Comparison of ENCODE assay signal across 11 mouse cellular contexts in genomic region chr13:95067854-95068253, GRCm38 (mm10).
A peak's percentile ranks its signal among the peaks of the same experiment; 100 is the strongest.
DNase-seq lines count a peak whose midpoint lies in the region; ATAC-seq and TF ChIP-seq lines count a peak whose summit lies in the region.
"Had no signal": no experiment of that assay in that cellular context is flagged by ENCODE, and none has a peak within 500 bp of the region (broad histone marks: within the 10 kb centered on the region; RNA-seq: fewer than 3 reads in every experiment).

No protein-coding gene starts in this region.

- WGBS in kidney, embryonic 15.5 days, result 58% methylated on average over 6 of the region's 6 CpGs
- WGBS in lung, adult 2 months, result 56% methylated on average over 6 of the region's 6 CpGs

- H3K4me3 ChIP-seq in kidney, embryonic 15.5 days (replicated peaks), result no peak overlapping the region
- H3K4me3 ChIP-seq in lung, adult 2 months (replicated peaks; ENCODE audit: extremely low read depth, low read depth, low read length), result no peak overlapping the region

- no peaks in the 10 kb centered on the region for H3K36me3 ChIP-seq in kidney, embryonic 15.5 days

- H3K27ac ChIP-seq in kidney, embryonic 15.5 days, result no peak overlapping the region

- H3K4me2 ChIP-seq in kidney, embryonic 15.5 days, result no peak overlapping the region

- TF ChIP-seq CTCF in lung, adult 2 months (IDR thresholded peaks at IDR 0.05; ENCODE audit: insufficient read depth, low read length), result 0 out of 2 replicates have a peak, but pooled peaks have one; percentile 8

- no peaks in the 10 kb centered on the region for H3K9me3 ChIP-seq in kidney, embryonic 15.5 days (replicated peaks)

- no peak overlapping the region for H3K9ac ChIP-seq in kidney, embryonic 15.5 days

- TF ChIP-seq POLR2A in lung, adult 2 months (IDR thresholded peaks at IDR 0.05; ENCODE audit: borderline replicate concordance, extremely low read depth, low read depth, low read length), result no peak

- no peak for ATAC-seq in CD4-positive, CD25-positive, alpha-beta regulatory T cell, adult 4 months
- no peak for ATAC-seq in kidney, embryonic 15.5 days (replicated peaks; ENCODE audit: low FRiP score)

- no peaks in the 10 kb centered on the region for H3K4me1 ChIP-seq in kidney, embryonic 15.5 days
- H3K4me1 ChIP-seq in lung, adult 2 months (ENCODE audit: control insufficient read depth, insufficient read depth, low read length), result no peaks in the 10 kb centered on the region

- H3K27me3 ChIP-seq in kidney, embryonic 15.5 days, result no peaks in the 10 kb centered on the region

- DNase-seq in CD4-positive, CD25-positive, alpha-beta regulatory T cell, adult 2 months (ENCODE audit: low read depth, low spot score), result peak; percentile 25
- peak; percentile 22 for DNase-seq in kidney, adult 9 months
- DNase-seq in adrenal gland, adult 8-10 months, result peak; percentile 18
- no peak for DNase-seq in lung, adult 2 months
- no peak for DNase-seq in thymus, postnatal 0 days (ENCODE audit: low spot score)
- no peak for DNase-seq in B cell, adult 2 months
- DNase-seq: cerebellum, adult 11 months; gastrocnemius, postnatal 10 days; right cerebral cortex, postnatal 14 days had no signal

Comparison
In these comparisons a context has a peak if more than half of its experiments do, and no peak if none do; other contexts are left out.
1. DNase-seq: peak in CD4-positive, CD25-positive, alpha-beta regulatory T cell, adult 2 months (single experiment), kidney, adult 9 months (single experiment) and adrenal gland, adult 8-10 months (single experiment); none in lung, adult 2 months (single experiment), thymus, postnatal 0 days (single experiment) and B cell, adult 2 months (0 of 2).